Mouse (Mus musculus) thymus, adult 2 months (tissue): ENCODE results near the gene Ccna1. TPM values are rescaled to one million over a fixed set of nuclear protein-coding genes. Genes with fewer than 3 reads are reported as not detected.

Experiments
- DNase-seq: peaks from one replicate; pipeline ENCODE4 v3.0.0; 2021
- H3K27ac ChIP-seq: fragments of 200-500 bp; 2 replicates; pipeline ENCODE4 v1.5.1; 2012; ENCODE audit warnings: low read length, control low read depth; ENCODE audit not compliant: control insufficient read depth, insufficient read depth
- H3K27me3 ChIP-seq: fragments of 200-500 bp; 2 replicates; pipeline ENCODE4 v1.6.1; 2012; ENCODE audit warnings: mild to moderate bottlenecking, low read length, moderate library complexity, mixed read lengths; ENCODE audit not compliant: control insufficient read depth, insufficient read depth
- H3K36me3 ChIP-seq: fragments of 200-500 bp; 2 replicates; pipeline ENCODE4 v1.6.1; 2012; ENCODE audit warnings: mild to moderate bottlenecking, low read length, moderate library complexity; ENCODE audit not compliant: control insufficient read depth, insufficient read depth
- H3K4me1 ChIP-seq: fragments of 200-500 bp; replicated peaks from 2 replicates; pipeline ENCODE4 v1.6.1; 2012; ENCODE audit warnings: low read length; ENCODE audit not compliant: control insufficient read depth, insufficient read depth
- H3K4me3 ChIP-seq: fragments of 200-500 bp; 2 replicates; pipeline ENCODE4 v1.5.1; 2012; ENCODE audit warnings: mild to moderate bottlenecking, low read length, control low read depth, moderate library complexity; ENCODE audit not compliant: control insufficient read depth, insufficient read depth
- CTCF ChIP-seq: fragments of 200-500 bp; IDR thresholded peaks from 2 replicates; pipeline ENCODE4 v1.5.1; 2012; ENCODE audit warnings: mild to moderate bottlenecking, control low read depth, low read length, moderate library complexity, borderline replicate concordance; ENCODE audit not compliant: control insufficient read depth, poor library complexity, insufficient read depth; ENCODE audit errors: extremely low read depth
- POLR2A ChIP-seq: fragments of 200-500 bp; IDR thresholded peaks from 2 replicates; pipeline ENCODE4 v1.6.1; 2012; ENCODE audit warnings: mild to moderate bottlenecking, low read length, control low read depth, moderate library complexity; ENCODE audit not compliant: control insufficient read depth, poor library complexity, insufficient read depth; ENCODE audit errors: extremely low read depth
- WGBS: fragments of 180-500 bp; shearing (Covaris S2); methylation state at CpG from one replicate; pipeline ENCODE4 v1.1.7; 2018; 5-methylcytosine and 5-hydroxymethylcytosine counted together
- polyA plus RNA-seq: library from polyadenylated mRNA; depleted of rRNA; stranded (reverse); fragments of >200 nt; gene quantifications from 2 replicates; pipeline ENCODE4 v1.2.3, GENCODE M21; 2012

Gene Ccna1
- polyA plus RNA-seq, 1 experiment: 0.94 TPM

GRCm38 (mm10) chr3:55085716-55086115, 30.4 kb upstream of the Ccna1 start:
- DNase-seq: no peak
- H3K36me3 ChIP-seq: no peaks in the 10 kb centered on the region
- H3K27ac ChIP-seq: no peak overlapping the region
- H3K4me1 ChIP-seq: no peaks in the 10 kb centered on the region
- no peak overlapping the region for H3K4me3 ChIP-seq
- no peak for TF ChIP-seq POLR2A
- TF ChIP-seq CTCF: no peak
- H3K27me3 ChIP-seq: no peaks in the 10 kb centered on the region
- WGBS: 77% methylated on average over 3 of the region's 3 CpGs

- no peaks in the 10 kb centered on the region for H3K27me3 ChIP-seq
- no peaks in the 10 kb centered on the region for H3K36me3 ChIP-seq
- no peaks in the 10 kb centered on the region for H3K4me1 ChIP-seq
- TF ChIP-seq CTCF: no peak
- TF ChIP-seq POLR2A: no peak
- no peak overlapping the region for H3K27ac ChIP-seq
- DNase-seq: no peak
- WGBS: 77% methylated on average over 6 of the region's 6 CpGs
- H3K4me3 ChIP-seq: no peak overlapping the region
Observed at GRCm38 (mm10) chr3:55084781-55085180, 29.5 kb upstream of the Ccna1 start.

DNA sequence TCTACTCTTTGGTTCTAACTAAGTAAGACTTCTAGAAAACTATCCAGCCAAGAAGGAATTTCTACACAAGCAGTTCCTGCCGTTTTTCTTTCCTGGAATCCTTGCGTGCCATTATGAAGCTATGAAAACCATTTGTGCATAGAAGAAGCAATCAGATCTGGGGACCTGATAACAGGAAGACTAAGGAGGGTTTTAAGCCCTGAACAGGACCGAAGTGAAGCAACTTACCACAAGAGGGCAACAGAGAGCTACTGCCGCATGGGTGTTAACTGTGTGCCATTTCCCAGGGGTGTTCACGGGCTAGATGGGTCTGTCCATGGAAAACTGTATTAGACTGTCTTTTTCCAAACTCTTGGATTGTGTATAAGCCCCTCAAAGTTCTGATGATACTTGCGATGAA, 24.8 kb upstream of the Ccna1 start:
- Histone ChIP-seq H3K4me1 (no peaks in the 10 kb centered on the region), H3K27me3 (no peaks in the 10 kb centered on the region), H3K4me3 (no peak overlapping the region), H3K36me3 (no peaks in the 10 kb centered on the region), H3K27ac (no peak overlapping the region)
- 16% methylated on average over 6 of the region's 6 CpGs for WGBS
- no peak for TF ChIP-seq CTCF
- DNase-seq: peak; percentile 55

DNA sequence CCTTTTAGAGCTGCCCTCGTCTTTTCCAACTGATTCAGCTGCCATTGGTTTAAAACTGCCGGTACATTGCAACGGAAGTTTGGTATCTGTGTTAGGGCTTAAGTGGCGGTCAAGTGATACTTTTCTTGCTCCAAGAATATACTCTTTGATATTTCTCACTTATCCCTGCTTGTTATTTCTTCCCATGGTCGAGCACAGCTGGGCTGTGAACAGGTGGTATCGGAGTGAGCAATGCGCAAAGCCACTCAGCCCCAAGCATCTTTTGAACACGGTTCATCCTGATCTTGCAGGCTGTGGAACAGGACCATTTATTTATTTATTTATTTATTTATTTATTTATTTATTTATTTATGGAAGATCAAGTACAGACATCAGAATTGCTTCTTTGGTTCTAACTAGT, 24.3 kb upstream of the Ccna1 start:
- TF ChIP-seq POLR2A (no peak), CTCF (no peak)
- H3K27me3 ChIP-seq: no peaks in the 10 kb centered on the region
- DNase-seq: no peak
- no peaks in the 10 kb centered on the region for H3K4me1 ChIP-seq
- H3K27ac ChIP-seq: no peak overlapping the region
- H3K36me3 ChIP-seq: no peaks in the 10 kb centered on the region
- 83% methylated on average over 8 of the region's 8 CpGs for WGBS
- H3K4me3 ChIP-seq: no peak overlapping the region

DNA sequence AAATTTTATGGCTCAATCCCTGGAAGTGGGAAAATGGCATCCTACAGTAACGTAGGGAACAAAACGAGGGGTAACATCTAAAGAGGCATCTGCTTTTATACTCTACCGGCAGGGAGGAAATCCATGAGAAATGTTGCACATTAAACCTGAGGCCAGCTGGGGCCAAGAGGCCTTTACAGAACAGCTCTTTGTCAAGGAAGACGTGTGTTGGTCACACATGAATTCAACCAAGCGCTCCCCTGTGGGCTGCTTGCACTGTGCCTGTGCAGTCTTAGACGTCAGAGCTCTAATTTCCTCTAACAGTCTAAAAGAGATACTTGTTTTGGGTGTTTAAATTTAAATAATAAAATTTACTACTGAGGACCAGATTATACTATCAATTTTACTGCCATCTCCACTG, 22.9 kb upstream of the Ccna1 start:
- Histone ChIP-seq H3K36me3 (no peaks in the 10 kb centered on the region), H3K27me3 (no peaks in the 10 kb centered on the region), H3K4me1 (no peaks in the 10 kb centered on the region), H3K27ac (no peak overlapping the region), H3K4me3 (no peak overlapping the region)
- 80% methylated on average over 6 of the region's 6 CpGs for WGBS
- TF ChIP-seq POLR2A (no peak), CTCF (no peak)
- DNase-seq: no peak

- DNase-seq: no peak
- Histone ChIP-seq H3K4me1 (no peaks in the 10 kb centered on the region), H3K36me3 (no peaks in the 10 kb centered on the region), H3K4me3 (no peak overlapping the region), H3K27ac (no peak overlapping the region), H3K27me3 (no peaks in the 10 kb centered on the region)
- WGBS: 85% methylated on average over 3 of the region's 3 CpGs
- no peak for TF ChIP-seq CTCF
- TF ChIP-seq POLR2A: no peak
Observed at GRCm38 (mm10) chr3:55075294-55075648, 20.0 kb upstream of the Ccna1 start.

DNA sequence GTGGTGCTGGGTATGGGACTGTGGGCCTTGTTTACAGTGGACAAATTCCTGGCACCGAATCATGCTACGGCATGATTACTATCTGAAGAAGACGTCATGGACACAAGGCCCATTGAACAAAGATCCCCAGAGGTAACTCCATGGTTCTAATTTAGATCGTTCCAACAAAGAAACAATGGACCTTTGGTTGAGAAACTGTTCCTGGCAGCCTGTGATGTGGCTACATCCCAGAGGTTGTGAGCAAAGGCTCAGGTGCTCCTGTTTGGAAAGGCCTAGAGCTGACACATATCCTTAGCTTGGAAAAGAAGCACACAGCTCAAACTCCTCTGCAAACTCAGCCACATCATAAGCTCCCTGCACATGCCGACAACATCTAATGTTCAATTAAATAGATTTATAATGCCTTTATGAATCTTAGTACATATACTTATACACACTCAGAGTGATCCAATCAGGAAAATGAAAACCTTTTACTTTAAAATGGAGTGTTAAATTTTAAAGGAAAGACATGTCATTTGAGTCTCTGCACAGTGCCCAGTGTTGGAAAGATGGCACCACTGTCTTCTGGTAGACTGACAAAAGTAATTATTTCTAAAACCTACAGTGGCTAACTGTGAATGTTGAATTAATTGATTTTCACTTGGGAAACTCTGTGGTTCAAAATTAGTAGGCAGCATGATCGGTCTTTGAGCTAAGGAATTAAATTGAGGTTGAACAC, 19.4 kb upstream of the Ccna1 start:
- TF ChIP-seq POLR2A (no peak), CTCF (no peak)
- Histone ChIP-seq H3K36me3 (no peaks in the 10 kb centered on the region), H3K27me3 (no peaks in the 10 kb centered on the region), H3K4me3 (no peak overlapping the region), H3K27ac (no peak overlapping the region), H3K4me1 (no peaks in the 10 kb centered on the region)
- DNase-seq: no peak
- WGBS: 93% methylated on average over 6 of the region's 6 CpGs
